Mouse (Mus musculus) heart, postnatal 10 days (tissue): ENCODE measurements around the gene Prim2. TPM values are rescaled to one million over a fixed set of nuclear protein-coding genes. Genes with fewer than 3 reads are reported as not detected.
"Not testable (repeated sequence)": the region's sequence is repeated elsewhere in the genome, so short reads cannot be mapped to it uniquely, and the experiment has no call there.

Source experiments
- DNase-seq, 2 experiments: peaks; one replicate each; pipeline ENCODE4 v3.0.0; 2021
- intact Hi-C: fragments of 180-260 bp; cut with DNase I; formaldehyde crosslinking; loops from one replicate; pipeline ENCODE4 v1.15.1; 2025
- total RNA-seq, 2 experiments: library from RNA; stranded (reverse); gene quantifications; 2 replicates each; pipeline ENCODE4 v1.2.3; 2021

The Prim2 gene
- total RNA-seq, 2 experiments from 2014 or later, result 5.7 to 6.2 TPM

DNA sequence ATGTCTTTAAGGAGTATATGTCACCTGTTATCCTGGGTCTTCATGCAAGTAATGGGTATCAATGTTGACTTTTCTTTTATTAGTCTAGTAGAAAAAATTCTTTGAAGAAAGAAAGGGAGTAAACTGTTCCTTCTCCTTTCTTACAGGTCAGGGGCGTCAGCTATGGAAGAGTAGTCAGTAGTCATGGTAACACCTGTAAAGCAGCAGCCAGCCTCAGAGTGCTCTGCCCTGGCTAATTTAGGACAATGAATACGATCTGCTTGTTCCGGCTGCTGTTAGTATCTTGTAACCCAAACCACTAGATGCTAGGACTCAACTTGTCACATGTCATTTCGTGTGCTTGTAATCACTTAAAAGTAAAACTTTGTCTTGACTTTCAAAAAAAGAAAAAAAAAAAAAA, 11.3 kb downstream of the Prim2 start:
- intact Hi-C loops, result no loop called here
- DNase-seq, result no peak

DNA sequence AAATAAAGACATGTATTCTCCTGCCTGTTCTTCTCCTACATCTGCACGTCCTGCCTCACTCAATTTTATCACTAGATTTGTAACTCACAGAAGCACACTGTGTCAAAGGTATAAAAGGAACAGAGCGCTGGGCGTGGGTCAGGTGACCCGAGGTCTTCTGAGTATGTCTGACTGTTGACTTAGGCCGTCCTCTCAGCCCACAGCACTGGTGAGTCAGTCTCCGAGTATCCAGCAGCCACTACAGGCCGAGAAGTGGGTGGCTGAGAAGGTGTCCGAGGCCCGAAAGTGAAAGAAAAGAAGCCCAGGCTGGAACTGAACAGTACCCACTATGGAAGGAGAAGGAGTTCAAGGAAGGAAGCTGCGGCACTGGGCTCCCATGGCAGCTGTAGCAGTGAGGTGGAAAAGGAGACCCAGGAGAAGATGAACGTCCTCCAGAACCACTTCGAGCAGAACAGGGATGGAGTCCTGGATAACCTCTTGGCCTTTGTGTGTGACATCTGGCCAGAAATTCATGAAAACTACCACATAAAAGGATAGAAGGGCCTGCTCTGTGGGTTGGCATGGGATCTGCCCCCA, 11.9 kb downstream of the Prim2 start:
- DNase-seq, result no peak
- intact Hi-C loops, result no loop called here

DNA sequence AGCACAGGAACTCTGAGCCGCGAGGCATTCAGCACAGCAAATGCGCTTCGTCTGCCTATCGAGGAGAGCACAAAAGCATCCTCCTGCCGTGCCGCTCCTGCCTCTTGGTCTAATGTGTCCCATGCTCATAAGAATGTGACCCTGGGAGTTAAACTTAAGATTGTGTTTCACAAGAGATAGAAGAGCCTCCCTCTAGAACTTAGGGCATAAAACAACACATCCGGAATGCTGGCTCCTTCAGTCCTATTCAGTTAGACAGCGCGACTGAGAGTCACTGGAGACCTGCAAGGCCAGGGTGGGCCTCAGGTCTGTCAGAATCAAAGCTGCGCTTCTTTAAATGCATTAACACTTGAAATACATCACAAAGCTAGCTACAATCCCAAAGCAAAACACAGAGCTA, 18.7 kb downstream of the Prim2 start:
- intact Hi-C loops, result no loop called here

GRCm38 (mm10) chr1:33649534-33650108, 20.0 kb downstream of the Prim2 start:
- DNase-seq, result no peak
- intact Hi-C loops, result loop anchor here (5.0 to 10.0 kb wide), 2 partner anchors 285 to 1477 kb away; partner anchors contain the start of gene Khdrbs2

More for the DNA sequence above, 18.7 kb downstream of the Prim2 start:
- DNase-seq, result no peak

DNA sequence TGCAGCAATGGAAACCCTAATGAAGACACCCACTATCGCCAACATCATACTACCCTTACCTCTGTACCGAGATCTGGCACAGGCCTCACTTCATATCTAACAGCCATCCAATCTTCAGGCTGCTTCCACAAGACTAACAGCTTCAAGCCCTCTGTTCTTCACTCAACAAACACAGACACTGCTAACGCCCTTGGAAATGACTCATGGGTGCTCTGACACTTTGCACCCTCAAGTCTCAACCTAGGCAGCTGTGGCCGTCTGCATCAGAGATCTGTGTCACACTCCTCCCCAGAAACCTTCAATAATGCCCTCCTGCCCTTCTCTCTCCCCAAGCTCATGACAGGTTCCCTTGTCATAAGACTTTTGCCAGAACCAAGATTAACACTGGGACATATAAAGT, 20.6 kb downstream of the Prim2 start:
- intact Hi-C loops, result loop anchor here (5.0 to 10.0 kb wide), 2 partner anchors 284 to 1477 kb away; partner anchors contain the start of gene Khdrbs2
- DNase-seq, result no peak

- intact Hi-C loops, result loop anchor here (5.0 to 10.0 kb wide), 2 partner anchors 283 to 1475 kb away; partner anchors contain the start of gene Khdrbs2
- no peak for DNase-seq
Measured at GRCm38 (mm10) chr1:33647661-33648060, 21.9 kb downstream of the Prim2 start.

GRCm38 (mm10) chr1:33647173-33647572, 22.4 kb downstream of the Prim2 start:
- DNase-seq, result peak; percentile 20 to 35
- intact Hi-C loops, result loop anchor here (5.0 to 10.0 kb wide), 2 partner anchors 282 to 1475 kb away; partner anchors contain the start of gene Khdrbs2

DNA sequence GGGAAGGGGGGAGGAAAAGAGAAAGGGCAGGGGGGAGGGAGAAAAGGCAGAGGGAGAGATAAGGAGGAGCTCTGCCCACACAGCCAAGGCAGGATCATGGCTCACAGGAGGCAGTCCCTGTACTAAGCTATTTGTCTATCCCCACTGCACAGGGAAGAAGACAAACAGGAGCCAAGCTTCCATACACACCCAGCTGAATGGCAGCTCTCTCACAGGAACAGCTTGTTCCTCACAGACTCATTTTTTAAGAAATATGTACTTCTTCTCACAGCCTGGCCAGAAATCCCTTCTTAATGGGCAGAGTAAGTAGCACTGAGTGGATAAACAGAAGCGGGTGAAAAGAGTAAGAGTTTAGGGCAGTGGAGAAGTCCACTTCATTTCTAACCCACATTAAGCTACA, 23.9 kb downstream of the Prim2 start:
- DNase-seq, result peak in 1 of 2 experiments; percentile 37
- intact Hi-C loops, result loop anchor here (5.0 to 10.0 kb wide), 2 partner anchors 281 to 1473 kb away; partner anchors contain the start of gene Khdrbs2

DNA sequence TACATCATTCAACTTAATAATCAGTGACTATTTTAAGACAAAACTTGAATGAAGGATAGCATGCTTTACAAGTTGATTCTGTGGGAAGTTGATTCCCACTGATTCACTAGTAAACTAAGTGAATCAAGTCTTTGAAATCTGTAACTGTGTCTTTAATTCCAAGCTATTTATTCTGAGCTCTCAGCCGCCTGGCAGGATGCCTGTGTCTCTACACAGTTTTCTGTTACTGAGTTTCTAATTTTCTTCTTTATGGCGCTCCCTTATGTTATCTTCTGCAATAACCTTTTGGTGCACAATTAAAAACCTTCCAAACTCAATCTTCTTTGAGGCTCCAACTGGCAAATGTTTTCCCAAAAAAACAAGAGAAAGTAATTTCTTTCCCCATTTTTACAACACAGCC, 28.5 kb downstream of the Prim2 start:
- peak; percentile 37 to 47 for DNase-seq
- intact Hi-C loops, result loop anchor here (10.0 kb wide), 1 partner anchor 276 kb away; no protein-coding TSS in a partner anchor

GRCm38 (mm10) chr1:33640089-33640488, 29.5 kb downstream of the Prim2 start:
- DNase-seq, result no peak
- intact Hi-C loops, result loop anchor here (10.0 kb wide), 1 partner anchor 275 kb away; no protein-coding TSS in a partner anchor

GRCm38 (mm10) chr1:33639234-33639633, 30.4 kb downstream of the Prim2 start:
- no peak for DNase-seq
- intact Hi-C loops, result no loop called here

DNA sequence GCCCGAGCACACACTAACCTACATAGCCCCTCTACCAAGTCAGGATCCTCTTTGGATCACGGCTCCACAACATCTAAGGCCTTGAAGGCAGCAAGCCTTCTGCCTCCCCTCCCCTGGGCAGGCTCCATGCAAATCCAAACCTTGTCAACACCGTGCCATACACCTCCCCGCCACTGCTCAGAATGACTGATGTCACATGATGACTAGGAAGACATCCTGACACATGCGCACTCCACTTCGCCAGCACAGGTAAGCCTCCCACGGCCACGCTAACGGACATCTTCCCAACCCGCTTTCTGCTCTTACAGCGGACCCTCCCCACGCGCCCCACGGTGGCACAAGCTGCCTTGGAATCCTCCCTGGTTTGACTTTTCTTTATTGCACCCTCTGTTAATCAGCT, 31.8 kb downstream of the Prim2 start:
- no peak for DNase-seq
- intact Hi-C loops, result no loop called here

DNA sequence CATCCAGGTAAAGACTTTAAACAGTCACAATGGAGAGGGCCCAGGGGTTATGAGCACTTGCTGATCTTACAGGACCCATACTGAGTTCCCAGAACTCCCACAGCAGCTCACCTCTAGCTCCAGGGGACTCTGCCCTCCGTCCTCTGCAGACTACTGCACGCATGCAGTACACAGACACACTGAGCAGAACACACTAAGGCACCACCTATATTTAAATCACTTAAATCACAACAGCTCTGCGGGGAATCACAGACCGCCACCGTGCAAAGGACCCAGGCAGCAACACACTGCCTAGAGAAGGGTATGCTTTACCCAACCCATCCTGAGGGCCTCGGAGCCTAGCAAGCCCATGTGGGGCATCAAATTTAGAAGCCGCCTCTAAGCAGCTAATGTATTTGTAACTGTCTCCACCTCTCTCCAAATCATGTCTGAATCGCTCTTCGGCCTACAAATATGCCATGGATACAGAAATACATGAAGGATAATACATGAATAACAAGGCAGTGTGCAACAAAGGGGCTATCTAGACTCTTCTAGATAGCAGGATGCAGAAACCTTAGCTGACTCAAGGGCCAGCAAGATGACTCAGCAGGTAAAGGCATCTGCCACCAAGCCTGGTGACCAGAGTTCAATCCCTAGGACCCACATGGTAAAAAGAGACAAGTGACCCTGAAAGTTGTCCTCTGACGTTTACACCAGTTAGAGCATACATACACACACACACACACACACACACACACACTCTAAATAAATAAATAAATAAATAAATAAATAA, 33.0 kb downstream of the Prim2 start:
- DNase-seq, result no peak
- intact Hi-C loops, result no loop called here

DNA sequence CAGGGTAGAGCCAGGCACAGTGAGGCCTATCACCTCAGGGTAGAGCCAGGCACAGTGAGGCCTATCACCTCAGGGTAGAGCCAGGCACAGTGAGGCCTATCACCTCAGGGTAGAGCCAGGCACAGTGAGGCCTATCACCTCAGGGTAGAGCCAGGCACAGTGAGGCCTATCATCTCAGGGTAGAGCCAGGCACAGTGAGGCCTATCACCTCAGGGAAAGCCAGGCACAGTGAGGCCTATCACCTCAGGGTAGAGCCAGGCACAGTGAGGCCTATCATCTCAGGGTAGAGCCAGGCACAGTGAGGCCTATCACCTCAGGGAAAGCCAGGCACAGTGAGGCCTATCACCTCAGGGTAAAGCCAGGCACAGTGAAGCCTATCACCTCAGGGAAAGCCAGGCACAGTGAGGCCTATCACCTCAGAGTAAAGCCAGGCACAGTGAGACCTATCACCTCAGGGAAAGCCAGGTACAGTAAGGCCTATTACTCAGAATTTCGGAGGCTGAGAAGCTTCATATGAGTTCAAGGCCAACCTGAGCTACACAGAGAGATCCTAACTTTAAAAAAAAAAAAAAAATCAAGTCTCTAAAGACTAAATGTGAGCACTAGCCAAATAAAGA, 38.5 kb downstream of the Prim2 start:
- DNase-seq, intact Hi-C loops: not testable (repeated sequence)

- DNase-seq, result no peak
- intact Hi-C loops, result no loop called here
Measured at GRCm38 (mm10) chr1:33627803-33628202, 41.8 kb downstream of the Prim2 start.

DNA sequence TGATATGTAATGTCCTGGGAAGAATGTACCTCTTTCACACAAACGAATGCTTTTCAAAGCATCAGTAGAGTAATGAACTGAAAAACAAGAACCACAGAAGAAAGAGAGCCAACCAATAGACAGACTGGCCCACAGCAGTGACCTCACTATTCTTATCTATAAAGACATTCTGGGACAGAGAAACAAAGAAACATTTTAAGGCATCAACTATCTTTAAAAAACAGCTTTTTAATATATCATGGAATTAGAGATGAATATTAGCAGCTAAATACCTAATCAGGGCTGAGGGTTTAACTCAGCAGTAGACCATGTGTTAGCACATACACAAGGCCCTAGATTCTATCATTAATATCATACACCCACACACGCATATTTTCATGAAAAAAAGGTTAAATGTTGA, 42.5 kb downstream of the Prim2 start:
- no peak for DNase-seq
- intact Hi-C loops, result no loop called here

DNA sequence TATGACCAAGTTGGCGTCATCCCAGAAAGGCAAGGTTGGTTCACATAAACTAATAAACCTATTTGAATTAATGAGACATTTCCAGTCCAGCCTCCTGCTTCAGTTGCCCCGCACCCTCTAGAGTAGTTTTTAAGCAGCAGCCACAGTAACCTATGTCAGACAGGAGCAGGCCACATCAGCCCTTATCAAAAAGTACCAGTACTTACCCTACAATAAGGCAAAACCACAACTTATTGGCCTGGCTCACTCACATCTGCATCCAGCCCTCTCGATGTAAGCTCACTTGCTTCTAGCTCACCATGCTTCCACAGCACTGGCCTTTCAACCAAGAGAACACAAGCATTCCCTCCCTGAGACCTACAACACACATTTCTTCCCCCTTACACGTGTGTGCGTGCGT, 44.7 kb downstream of the Prim2 start:
- no peak for DNase-seq
- intact Hi-C loops, result no loop called here

DNA sequence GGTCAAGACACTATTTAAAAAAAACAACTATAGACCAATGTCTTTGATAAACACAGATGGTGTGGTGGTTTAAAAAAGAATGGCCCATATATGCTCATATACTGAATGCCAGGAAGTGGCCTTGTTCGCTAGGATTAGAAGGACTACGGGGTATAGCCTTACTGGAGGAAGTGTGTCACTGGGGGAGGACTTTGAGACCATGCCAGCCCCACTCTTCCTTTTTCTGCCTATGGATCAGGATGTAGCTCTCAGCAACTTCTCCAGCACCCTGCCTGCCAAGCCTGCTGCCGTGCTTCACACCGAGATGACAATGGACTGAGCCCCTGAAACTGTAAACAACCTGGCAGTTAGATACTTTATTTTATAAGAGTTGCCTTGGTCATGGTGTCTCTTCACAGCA, 45.2 kb downstream of the Prim2 start:
- DNase-seq, result no peak
- intact Hi-C loops, result no loop called here

- no peak for DNase-seq
- intact Hi-C loops, result no loop called here
Measured at GRCm38 (mm10) chr1:33621791-33622190, 47.8 kb downstream of the Prim2 start.

DNA sequence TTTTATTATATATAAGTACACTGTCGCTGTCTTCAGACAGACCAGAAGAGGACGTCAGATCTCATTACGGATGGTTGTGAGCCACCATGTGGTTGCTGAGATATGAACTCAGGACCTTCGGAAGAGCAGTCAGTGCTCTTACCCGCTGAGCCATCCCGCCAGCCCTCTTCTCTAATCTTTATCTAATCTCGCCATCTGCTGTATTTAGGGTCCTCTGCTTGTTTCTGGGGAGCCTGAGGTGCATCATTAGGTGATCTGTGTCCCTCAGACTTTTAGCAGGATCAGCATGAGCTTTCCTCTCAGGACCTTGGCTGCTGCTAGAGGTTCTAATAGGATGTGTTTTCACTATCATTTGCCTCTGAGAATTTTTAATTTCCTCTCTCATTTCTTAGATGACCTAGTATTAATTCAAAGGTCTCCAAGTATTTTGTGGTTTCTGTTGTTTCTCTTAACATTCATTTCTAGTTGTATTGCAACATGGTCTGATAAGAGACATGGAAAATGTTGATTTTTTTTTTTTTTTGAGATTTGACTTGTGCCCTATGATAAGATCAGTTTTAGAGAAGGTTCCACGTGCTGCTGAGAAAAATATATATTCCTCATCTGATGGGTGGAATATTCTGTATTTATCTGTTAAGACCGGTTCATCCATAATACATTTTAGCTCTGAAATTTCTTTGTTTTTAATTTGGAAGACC, 49.4 kb downstream of the Prim2 start:
- intact Hi-C loops, result no loop called here
- DNase-seq, result no peak
